Mouse (Mus musculus) spleen, adult 10 weeks (tissue): Measurements from ENCODE around the gene Rnf223. TPM values are rescaled to one million over a fixed set of nuclear protein-coding genes. Genes with fewer than 3 reads are reported as not detected.

Experiments
- polyA plus RNA-seq: library from polyadenylated mRNA; stranded (reverse); fragments of 350-450 nt; fragmentation: Illumina TruSeq; extraction: RNeasy Lipid Tissue Mini Kit (QIAGEN cat#74804); gene quantifications from one replicate; pipeline ENCODE4 v1.2.3, GENCODE M21; 2015; ENCODE audit warnings: low replicate concordance; ENCODE audit not compliant: insufficient read depth

Gene Rnf223
- polyA plus RNA-seq, result 0.10 TPM

GRCm38 (mm10) chr4:156130436-156130835 is at the start of gene Rnf223:
Gene Rnf223, plus strand, starts transcription at chr4:156130513.

GRCm38 (mm10) chr4:156109570-156110331 is 20.6 kb upstream of the Rnf223 start, which contains the start of gene 9430015G10Rik:
Gene 9430015G10Rik, plus strand, starts transcription at chr4:156109982.

Other genes with a start within 250 kb of the Rnf223 start
- 12.9 TPM for gene Pusl1, start 238.7 kb upstream of the Rnf223 start, polyA plus RNA-seq
- gene Acap3, start 238.7 kb upstream of the Rnf223 start, polyA plus RNA-seq, result 11.1 TPM
- gene Ube2j2, start 186.7 kb upstream of the Rnf223 start, polyA plus RNA-seq, result 75.5 TPM
- gene C1qtnf12, start 168.2 kb upstream of the Rnf223 start, polyA plus RNA-seq, result 14.8 TPM
- 4.0 TPM for gene B3galt6, start 137.9 kb upstream of the Rnf223 start, polyA plus RNA-seq
- gene Sdf4, start 137.6 kb upstream of the Rnf223 start, polyA plus RNA-seq, result 176 TPM
- 11.0 TPM for gene Tnfrsf4, start 116.7 kb upstream of the Rnf223 start, polyA plus RNA-seq
- gene Tnfrsf18, start 104.3 kb upstream of the Rnf223 start, polyA plus RNA-seq, result 10.7 TPM
- gene Ttll10, start 71.1 kb upstream of the Rnf223 start, polyA plus RNA-seq, result not detected
- gene 9430015G10Rik, start 20.5 kb upstream of the Rnf223 start, polyA plus RNA-seq, result 42.0 TPM
- 14.3 TPM for gene Agrn, start 67.0 kb downstream of the Rnf223 start, polyA plus RNA-seq
- gene Isg15, start 70.3 kb downstream of the Rnf223 start, polyA plus RNA-seq, result 27.0 TPM
- gene AW011738, start 72.8 kb downstream of the Rnf223 start, polyA plus RNA-seq, result 15.6 TPM
- 1.3 TPM for gene Perm1, start 85.4 kb downstream of the Rnf223 start, polyA plus RNA-seq
- gene Plekhn1, start 104.3 kb downstream of the Rnf223 start, polyA plus RNA-seq, result 23.9 TPM
- gene Noc2l, start 105.5 kb downstream of the Rnf223 start, polyA plus RNA-seq, result 63.6 TPM
- 2.3 TPM for gene Samd11, start 125.1 kb downstream of the Rnf223 start, polyA plus RNA-seq
- not detected for gene Vmn2r-ps159, start 200.6 kb downstream of the Rnf223 start, polyA plus RNA-seq